Mouse (Mus musculus) myocyte (in vitro differentiated cells): ENCODE data around the gene Trim25. TPM values are rescaled to one million over a fixed set of nuclear protein-coding genes. Genes with fewer than 3 reads are reported as not detected.

ENCODE experiments used
- H3K27me3 ChIP-seq: one replicate; pipeline ENCODE4 v1.6.1; 2011; ENCODE audit not compliant: control insufficient read depth, insufficient read depth, insufficient read length
- H3K36me3 ChIP-seq: one replicate; pipeline ENCODE4 v1.6.1; 2011; ENCODE audit not compliant: control insufficient read depth, insufficient read depth
- H3K4me2 ChIP-seq: one replicate; pipeline ENCODE4 v1.6.1; 2011; ENCODE audit warnings: low read depth, control low read depth
- H3K4me3 ChIP-seq: one replicate; pipeline ENCODE4 v1.5.1; 2011; ENCODE audit warnings: mild to moderate bottlenecking, control low read depth, moderate library complexity
- H3K79me2 ChIP-seq: one replicate; pipeline ENCODE4 v1.6.1; 2011; ENCODE audit not compliant: control insufficient read depth, insufficient read depth
- H3ac ChIP-seq: one replicate; pipeline ENCODE4 v1.6.1; 2011; ENCODE audit not compliant: control insufficient read depth, insufficient read length
- CEBPB ChIP-seq: IDR thresholded peaks from 2 replicates; pipeline ENCODE4 v1.6.1; 2011; ENCODE audit warnings: mild to moderate bottlenecking, moderate library complexity; ENCODE audit not compliant: poor library complexity, insufficient read depth, severe bottlenecking
- E2F4 ChIP-seq: IDR thresholded peaks from one replicate; pipeline ENCODE4 v1.6.1; 2011; ENCODE audit warnings: mild to moderate bottlenecking, control low read depth, moderate library complexity; ENCODE audit not compliant: insufficient read depth
- MAX ChIP-seq: IDR thresholded peaks from one replicate; pipeline ENCODE4 v1.6.1; 2011; ENCODE audit warnings: low read depth, mild to moderate bottlenecking, control low read depth
- MYOD1 ChIP-seq, 3 experiments: IDR thresholded peaks; one replicate each; pipeline ENCODE4 v1.6.1; 2011; ENCODE audit warnings: control low read depth in 2 of 3, low read depth in 2 of 3, mild to moderate bottlenecking in 2 of 3, moderate library complexity in 1 of 3; ENCODE audit not compliant: insufficient read length in 2 of 3, control insufficient read depth in 1 of 3
- MYOG ChIP-seq, 3 experiments: IDR thresholded peaks; one replicate each; pipeline ENCODE4 v1.6.1; 2011; ENCODE audit warnings: control low read depth in 2 of 3, low read depth in 2 of 3, mild to moderate bottlenecking in 2 of 3; ENCODE audit not compliant: insufficient read length in 2 of 3, control insufficient read depth in 1 of 3, insufficient read depth in 1 of 3
- POLR2A ChIP-seq: IDR thresholded peaks from one replicate; pipeline ENCODE4 v1.6.1; 2011; ENCODE audit warnings: low read depth, mild to moderate bottlenecking, control low read depth, moderate library complexity; ENCODE audit not compliant: insufficient read length
- POLR2AphosphoS2 ChIP-seq: IDR thresholded peaks from one replicate; pipeline ENCODE4 v1.6.1; 2011; ENCODE audit warnings: low read depth, control low read depth; ENCODE audit not compliant: insufficient read length
- REST ChIP-seq: IDR thresholded peaks from one replicate; pipeline ENCODE4 v1.6.1; 2011; ENCODE audit warnings: mild to moderate bottlenecking, control low read depth, moderate library complexity; ENCODE audit not compliant: insufficient read depth, insufficient read length
- SRF ChIP-seq: IDR thresholded peaks from one replicate; pipeline ENCODE4 v1.6.1; 2011; ENCODE audit warnings: low read depth; ENCODE audit not compliant: control insufficient read depth, insufficient read length
- TCF12 ChIP-seq: IDR thresholded peaks from one replicate; pipeline ENCODE4 v1.6.1; 2011; ENCODE audit warnings: mild to moderate bottlenecking, control low read depth; ENCODE audit not compliant: poor library complexity, insufficient read depth, severe bottlenecking
- TCF3 ChIP-seq: IDR thresholded peaks from one replicate; pipeline ENCODE4 v1.6.1; 2011; ENCODE audit warnings: low read depth, control low read depth; ENCODE audit not compliant: insufficient read length
- USF1 ChIP-seq: IDR thresholded peaks from one replicate; pipeline ENCODE4 v1.6.1; 2011; ENCODE audit warnings: low read depth, mild to moderate bottlenecking, control low read depth, moderate library complexity
- polyA plus RNA-seq: library from polyadenylated mRNA; unstranded; fragments of >200 nt; fragmentation: generic; extraction: Trizol; gene quantifications from one replicate; pipeline ENCODE4 v1.2.1, GENCODE M21; 2012; ENCODE audit warnings: missing spikeins

Trim25 gene
- polyA plus RNA-seq, 1 experiment, result 6.5 TPM

- no peak for TF ChIP-seq TCF12
- no peak for TF ChIP-seq POLR2AphosphoS2
- TF ChIP-seq CEBPB, result no peak
- TF ChIP-seq E2F4, result no peak
- no peak for TF ChIP-seq MYOG (IDR thresholded peaks at IDR 0.05; ENCODE audit: control insufficient read depth in 1 of 3, insufficient read depth in 1 of 3, insufficient read length in 2 of 3, low read depth in 2 of 3)
- TF ChIP-seq USF1, result no peak
- TF ChIP-seq MAX, result no peak
- no peak for TF ChIP-seq MYOD1 (IDR thresholded peaks at IDR 0.05; ENCODE audit: control insufficient read depth in 1 of 3, insufficient read length in 2 of 3, low read depth in 2 of 3)
- no peak for TF ChIP-seq POLR2A
- no peak for TF ChIP-seq SRF
- TF ChIP-seq TCF3, result no peak
- TF ChIP-seq REST, result no peak
- Histone ChIP-seq H3ac (no peak within 1 kb of the TSS), H3K36me3 (no peaks in the 10 kb centered on the region), H3K4me2 (no peak within 1 kb of the TSS), H3K27me3 (no peaks in the 10 kb centered on the region), H3K4me3 (no peak within 1 kb of the TSS), H3K79me2 (no peaks in the 10 kb centered on the region)
These were observed 67.6 kb downstream of the Trim25 start, which contains the start of gene Dgke for GRCm38 (mm10) chr11:89066750-89067149. Gene Dgke (minus strand): TSS chr11:89066850.

GRCm38 (mm10) chr11:89067301-89067822, 68.2 kb downstream of the Trim25 start:
- Histone ChIP-seq H3ac (no peak overlapping the region), H3K79me2 (no peaks in the 10 kb centered on the region), H3K27me3 (no peaks in the 10 kb centered on the region), H3K4me2 (no peak overlapping the region), H3K36me3 (no peaks in the 10 kb centered on the region), H3K4me3 (no peak overlapping the region)
- TF ChIP-seq E2F4 (no peak), TCF12 (no peak)

GRCm38 (mm10) chr11:89067871-89068490, 68.8 kb downstream of the Trim25 start:
- TF ChIP-seq TCF3 (no peak), MYOD1 (IDR thresholded peaks at IDR 0.05; ENCODE audit: control insufficient read depth in 1 of 3, insufficient read length in 2 of 3, low read depth in 2 of 3) (no peak), TCF12 (no peak), E2F4 (no peak), USF1 (no peak), MAX (no peak), POLR2A (no peak)
- Histone ChIP-seq H3ac (no peak overlapping the region), H3K4me3 (no peak overlapping the region), H3K27me3 (no peaks in the 10 kb centered on the region), H3K36me3 (no peaks in the 10 kb centered on the region), H3K79me2 (no peaks in the 10 kb centered on the region), H3K4me2 (no peak overlapping the region)

- Histone ChIP-seq H3K4me2 (no peak overlapping the region), H3K79me2 (no peaks in the 10 kb centered on the region), H3ac (no peak overlapping the region), H3K36me3 (no peaks in the 10 kb centered on the region), H3K4me3 (no peak overlapping the region), H3K27me3 (no peaks in the 10 kb centered on the region)
- TF ChIP-seq E2F4, result no peak
- no peak for TF ChIP-seq TCF3
- TF ChIP-seq POLR2A, result no peak
- TF ChIP-seq MYOD1 (IDR thresholded peaks at IDR 0.05; ENCODE audit: control insufficient read depth in 1 of 3, insufficient read length in 2 of 3, low read depth in 2 of 3), result no peak
- no peak for TF ChIP-seq MAX
- no peak for TF ChIP-seq TCF12
- TF ChIP-seq REST, result no peak
- TF ChIP-seq CEBPB, result no peak
- no peak for TF ChIP-seq USF1
These were observed 69.5 kb downstream of the Trim25 start for GRCm38 (mm10) chr11:89068649-89069048.

GRCm38 (mm10) chr11:89069303-89069702, 70.1 kb downstream of the Trim25 start:
- no peak for TF ChIP-seq MYOG (IDR thresholded peaks at IDR 0.05; ENCODE audit: control insufficient read depth in 1 of 3, insufficient read depth in 1 of 3, insufficient read length in 2 of 3, low read depth in 2 of 3)
- TF ChIP-seq USF1, result no peak
- TF ChIP-seq E2F4, result no peak
- no peak for TF ChIP-seq REST
- TF ChIP-seq TCF12, result no peak
- TF ChIP-seq SRF, result no peak
- no peak for TF ChIP-seq POLR2AphosphoS2
- TF ChIP-seq TCF3, result no peak
- no peak for TF ChIP-seq CEBPB
- no peak for TF ChIP-seq MAX
- TF ChIP-seq MYOD1 (IDR thresholded peaks at IDR 0.05; ENCODE audit: control insufficient read depth in 1 of 3, insufficient read length in 2 of 3, low read depth in 2 of 3), result no peak
- TF ChIP-seq POLR2A, result no peak
- Histone ChIP-seq H3K36me3 (no peaks in the 10 kb centered on the region), H3ac (no peak overlapping the region), H3K4me2 (no peak overlapping the region), H3K27me3 (no peaks in the 10 kb centered on the region), H3K4me3 (no peak overlapping the region), H3K79me2 (no peaks in the 10 kb centered on the region)

Other genes starting within 250 kb of the Trim25 start
- gene Akap1, start 134.8 kb upstream of the Trim25 start, polyA plus RNA-seq, result 25.4 TPM
- 172 TPM for gene Scpep1, start 43.9 kb upstream of the Trim25 start, polyA plus RNA-seq
- gene Elobl, start 32.4 kb upstream of the Trim25 start, polyA plus RNA-seq, result 0.19 TPM
- 3.1 TPM for gene Coil, start 29.1 kb upstream of the Trim25 start, polyA plus RNA-seq
- gene Dgke, start 67.5 kb downstream of the Trim25 start, polyA plus RNA-seq, result 1.5 TPM
- gene Gm525, start 74.5 kb downstream of the Trim25 start, polyA plus RNA-seq, result not detected